Mouse (Mus musculus) liver, postnatal 0 days (tissue): ENCODE data around the gene Six5.

Source experiments
- CTCF ChIP-seq: sonication (generic); IDR thresholded peaks from 2 replicates; pipeline ENCODE4 v1.5.1; 2016; ENCODE audit warnings: antibody characterized with exemption, low read depth
- EP300 ChIP-seq: IDR thresholded peaks from 2 replicates; pipeline ENCODE4 v1.6.1; 2016; ENCODE audit warnings: antibody characterized with exemption, low read depth, mild to moderate bottlenecking

DNA sequence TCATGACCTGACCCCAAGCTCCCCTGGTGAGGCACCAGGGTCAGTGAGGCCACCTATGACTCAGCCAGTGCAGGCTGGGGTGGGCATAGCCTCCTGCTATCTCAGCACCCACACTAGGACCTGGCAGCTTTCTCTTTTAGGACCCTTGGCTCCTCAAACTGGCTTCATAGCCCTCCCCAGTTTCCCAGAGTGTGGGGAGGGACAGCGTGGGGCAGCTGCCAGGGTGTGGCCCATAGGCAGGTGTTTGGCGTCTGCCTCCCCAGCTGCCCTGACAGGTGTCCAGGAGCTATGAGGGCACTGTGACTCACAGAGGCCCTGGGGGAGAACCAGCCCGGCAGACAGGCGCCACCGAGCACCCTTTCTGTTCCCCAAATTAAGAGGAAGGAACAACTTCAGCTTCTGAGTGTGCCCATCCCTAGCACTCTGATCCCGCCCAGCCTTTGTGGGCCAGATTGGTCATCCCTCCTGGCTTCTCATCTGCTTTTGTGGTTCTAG is 10.1 kb upstream of the Six5 start:
- TF ChIP-seq CTCF (no peak), EP300 (no peak)
